ENCODE assay signal across 7 mouse cellular contexts in genomic region chr5:124187508-124188311, GRCm38 (mm10).
A peak's percentile ranks its signal among the peaks of the same experiment; 100 is the strongest.
DNase-seq lines count a peak whose midpoint lies in the region; ATAC-seq lines count a peak whose summit lies in the region.

No protein-coding gene starts in this region.

- DNase-seq in neural tube, embryonic 11.5 days (ENCODE audit: low spot score) = no peak
- no peak for DNase-seq in neural tube, embryonic 10.5 days (ENCODE audit: extremely low spot score, low spot score)
- peak; percentile 32 for DNase-seq in forebrain, embryonic 14.5 days (ENCODE audit: low spot score)
- DNase-seq in layer of hippocampus, adult 8-10 months (ENCODE audit: low spot score in 2 of 2) = peak; percentile 59 to 71
- no peak for DNase-seq in midbrain, embryonic 14.5 days
- peak; percentile 67 for DNase-seq in thymus, postnatal 4 days
- DNase-seq in natural killer cell, adult 2 months (ENCODE audit: low spot score in 2 of 2) = no peak

- H3K36me3 ChIP-seq in neural tube, embryonic 11.5 days (ENCODE audit: control insufficient read depth, insufficient read depth, low read length) = no peaks in the 10 kb centered on the region
- no peaks in the 10 kb centered on the region for H3K36me3 ChIP-seq in forebrain, embryonic 14.5 days (ENCODE audit: control insufficient read depth, insufficient read depth, low read length)
- H3K36me3 ChIP-seq in midbrain, embryonic 14.5 days (ENCODE audit: control insufficient read depth, insufficient read depth, low read length) = no peaks in the 10 kb centered on the region

- no peak overlapping the region for H3K4me3 ChIP-seq in neural tube, embryonic 11.5 days (ENCODE audit: low read depth, low read length)
- peak overlapping the region; percentile 33 for H3K4me3 ChIP-seq in forebrain, embryonic 14.5 days (ENCODE audit: low read depth, low read length)
- H3K4me3 ChIP-seq in midbrain, embryonic 14.5 days (replicated peaks; ENCODE audit: low read depth, low read length) = peak overlapping the region; percentile 30

- H3K4me1 ChIP-seq in neural tube, embryonic 11.5 days (ENCODE audit: control insufficient read depth, insufficient read depth, low read length) = peaks cover 28% of the 10 kb centered on the region
- peaks cover 51% of the 10 kb centered on the region for H3K4me1 ChIP-seq in forebrain, embryonic 14.5 days (ENCODE audit: control insufficient read depth, insufficient read depth, low read length)
- peaks cover 72% of the 10 kb centered on the region for H3K4me1 ChIP-seq in midbrain, embryonic 14.5 days (ENCODE audit: control insufficient read depth, insufficient read depth, low read length)

- no peak overlapping the region for H3K27ac ChIP-seq in neural tube, embryonic 11.5 days (ENCODE audit: low read depth, low read length)
- H3K27ac ChIP-seq in forebrain, embryonic 14.5 days (ENCODE audit: low read depth, low read length) = peak overlapping the region; percentile 90
- peak overlapping the region; percentile 88 for H3K27ac ChIP-seq in midbrain, embryonic 14.5 days (replicated peaks; ENCODE audit: low read depth, low read length)

- peak overlapping the region; percentile 5; the same call in 1 of the 2 replicates for H3K9ac ChIP-seq in neural tube, embryonic 11.5 days (ENCODE audit: low read length)
- H3K9ac ChIP-seq in forebrain, embryonic 14.5 days (ENCODE audit: low read length) = peak overlapping the region; percentile 70
- H3K9ac ChIP-seq in midbrain, embryonic 14.5 days (replicated peaks; ENCODE audit: low read length) = peak overlapping the region; percentile 49; the same call in 1 of the 2 replicates

- no peak for ATAC-seq in neural tube, embryonic 11.5 days (ENCODE audit: insufficient read depth, low FRiP score, low TSS enrichment)
- ATAC-seq in forebrain, embryonic 14.5 days = no peak
- no peak for ATAC-seq in midbrain, embryonic 14.5 days (ENCODE audit: low FRiP score, low TSS enrichment)

- H3K27me3 ChIP-seq in neural tube, embryonic 11.5 days (ENCODE audit: control insufficient read depth, insufficient read depth, low read length) = no peaks in the 10 kb centered on the region
- H3K27me3 ChIP-seq in forebrain, embryonic 14.5 days (replicated peaks; ENCODE audit: control insufficient read depth, insufficient read depth, low read length) = no peaks in the 10 kb centered on the region
- H3K27me3 ChIP-seq in midbrain, embryonic 14.5 days (ENCODE audit: control insufficient read depth, insufficient read depth, low read length) = no peaks in the 10 kb centered on the region

- no peaks in the 10 kb centered on the region for H3K9me3 ChIP-seq in neural tube, embryonic 11.5 days (ENCODE audit: control insufficient read depth, low read length)
- H3K9me3 ChIP-seq in forebrain, embryonic 14.5 days (replicated peaks; ENCODE audit: control insufficient read depth, low read length) = no peaks in the 10 kb centered on the region
- H3K9me3 ChIP-seq in midbrain, embryonic 14.5 days (ENCODE audit: control insufficient read depth, low read length) = no peaks in the 10 kb centered on the region

- 58% methylated on average over 12 of the region's 12 CpGs for WGBS in neural tube, embryonic 11.5 days
- 39% methylated on average over 12 of the region's 12 CpGs for WGBS in forebrain, embryonic 14.5 days
- 36% methylated on average over 12 of the region's 12 CpGs for WGBS in midbrain, embryonic 14.5 days

- H3K4me2 ChIP-seq in neural tube, embryonic 11.5 days (ENCODE audit: low read depth) = peak overlapping the region; percentile 35
- H3K4me2 ChIP-seq in forebrain, embryonic 14.5 days (ENCODE audit: low read length) = peak overlapping the region; percentile 70
- peak overlapping the region; percentile 65 for H3K4me2 ChIP-seq in midbrain, embryonic 14.5 days (ENCODE audit: low read length)

Comparison
In these comparisons a context has a peak if more than half of its experiments do, and no peak if none do; other contexts are left out.
1. DNase-seq: peak in forebrain, embryonic 14.5 days (single experiment), layer of hippocampus, adult 8-10 months (2 of 2) and thymus, postnatal 4 days (single experiment); none in neural tube, embryonic 11.5 days (single experiment), neural tube, embryonic 10.5 days (single experiment), midbrain, embryonic 14.5 days (single experiment) and natural killer cell, adult 2 months (0 of 2).
2. H3K9ac ChIP-seq: peak in every context shown above with its lines; median percentile 70 in forebrain, embryonic 14.5 days; 49 in midbrain, embryonic 14.5 days; 5 in neural tube, embryonic 11.5 days.
3. Peak in every context shown above with its lines, with median percentiles within 50 percentile points of each other: H3K4me2 ChIP-seq.